Mouse (Mus musculus) midbrain, embryonic 11.5 days (tissue): Measurements from ENCODE around the gene S100a2. TPM values are rescaled to one million over a fixed set of nuclear protein-coding genes. Genes with fewer than 3 reads are reported as not detected.

ENCODE experiments used
- ATAC-seq: fragments of 200-750 bp; cut with Nextera tagmentation; 2 replicates; pipeline ENCODE4 v1.8.0; 2017; ENCODE audit warnings: moderate TSS enrichment, moderate library complexity; ENCODE audit not compliant: low FRiP score
- DNase-seq: peaks from one replicate; pipeline ENCODE4 v3.0.0; 2015; ENCODE audit warnings: low spot score; ENCODE audit errors: missing footprints
- H3K27ac ChIP-seq: fragments of 300-500 bp; sonication (generic); 2 replicates; pipeline ENCODE4 v1.5.1; 2014; ENCODE audit warnings: low read depth, low read length
- H3K27me3 ChIP-seq: fragments of 300-500 bp; sonication (generic); 2 replicates; pipeline ENCODE4 v1.6.1; 2014; ENCODE audit warnings: mild to moderate bottlenecking, low read length, moderate library complexity, mixed read lengths; ENCODE audit not compliant: control insufficient read depth, insufficient read depth
- H3K36me3 ChIP-seq: fragments of 300-500 bp; sonication (generic); 2 replicates; pipeline ENCODE4 v1.6.1; 2014; ENCODE audit warnings: mild to moderate bottlenecking, low read length, moderate library complexity, mixed read lengths; ENCODE audit not compliant: control insufficient read depth, insufficient read depth
- H3K4me1 ChIP-seq: fragments of 300-500 bp; sonication (generic); 2 replicates; pipeline ENCODE4 v1.6.1; 2014; ENCODE audit warnings: low read length; ENCODE audit not compliant: control insufficient read depth, insufficient read depth
- H3K4me2 ChIP-seq: fragments of 300-500 bp; sonication (generic); 2 replicates; pipeline ENCODE4 v1.6.1; 2014; ENCODE audit warnings: mild to moderate bottlenecking, moderate library complexity
- H3K4me3 ChIP-seq: fragments of 300-500 bp; sonication (generic); 2 replicates; pipeline ENCODE4 v1.5.1; 2014; ENCODE audit warnings: low read depth, low read length
- H3K9ac ChIP-seq: fragments of 300-500 bp; sonication (generic); 2 replicates; pipeline ENCODE4 v1.6.1; 2014; ENCODE audit warnings: low read length
- H3K9me3 ChIP-seq: fragments of 300-500 bp; sonication (generic); 2 replicates; pipeline ENCODE4 v1.6.1; 2016; ENCODE audit warnings: low read length; ENCODE audit not compliant: control insufficient read depth
- WGBS: fragments of 180-500 bp; shearing (Covaris S2); extraction: QIAGEN DNeasy Blood & Tissue Kit; methylation state at CpG from one replicate; pipeline ENCODE4 v1.1.7; 2014; 5-methylcytosine and 5-hydroxymethylcytosine counted together
- polyA plus RNA-seq: library from polyadenylated mRNA; unstranded; fragments of >200 nt; fragmentation: Nextera tagmentation; extraction: Ambion mirVana; gene quantifications from 2 replicates; pipeline ENCODE4 v1.2.1, GENCODE M21; 2014

S100a2 gene
- not detected in 2 replicates for polyA plus RNA-seq

GRCm38 (mm10) chr3:90589947-90590346 is at the start of gene S100a2:
Gene S100a2, plus strand, starts transcription at chr3:90590247.
- WGBS: 83% methylated on average over 8 of the region's 8 CpGs
- DNase-seq (no peak), ATAC-seq (no peak)
- no peak within 1 kb of the TSS for H3K27ac ChIP-seq
- no peak within 1 kb of the TSS for H3K9ac ChIP-seq
- no peaks in the 10 kb centered on the region for H3K27me3 ChIP-seq
- no peaks in the 10 kb centered on the region for H3K9me3 ChIP-seq
- no peaks in the 10 kb centered on the region for H3K36me3 ChIP-seq
- H3K4me3 ChIP-seq: no peak within 1 kb of the TSS
- H3K4me2 ChIP-seq: no peak within 1 kb of the TSS
- H3K4me1 ChIP-seq: no peaks in the 10 kb centered on the region

- no peak overlapping the region for H3K4me2 ChIP-seq
- peak; percentile 86 for DNase-seq
- H3K27ac ChIP-seq: no peak overlapping the region
- no peaks in the 10 kb centered on the region for H3K36me3 ChIP-seq
- ATAC-seq: peak; percentile 71
- H3K4me1 ChIP-seq: peaks cover 5% of the 10 kb centered on the region; the same call in 1 of the 2 replicates
- no peaks in the 10 kb centered on the region for H3K27me3 ChIP-seq
- 36% methylated on average over 4 of the region's 4 CpGs for WGBS
- H3K4me3 ChIP-seq: no peak overlapping the region
- no peaks in the 10 kb centered on the region for H3K9me3 ChIP-seq
- peak overlapping the region; percentile 30; the same call in 1 of the 2 replicates for H3K9ac ChIP-seq
Observed at GRCm38 (mm10) chr3:90540904-90541303, 49.1 kb upstream of the S100a2 start.

- no peak overlapping the region for H3K27ac ChIP-seq
- no peaks in the 10 kb centered on the region for H3K9me3 ChIP-seq
- H3K9ac ChIP-seq: no peak overlapping the region
- H3K36me3 ChIP-seq: no peaks in the 10 kb centered on the region
- H3K4me2 ChIP-seq: no peak overlapping the region
- no peaks in the 10 kb centered on the region for H3K27me3 ChIP-seq
- H3K4me3 ChIP-seq: no peak overlapping the region
- no peak for ATAC-seq
- 63% methylated on average over 5 of the region's 5 CpGs for WGBS
- H3K4me1 ChIP-seq: no peaks in the 10 kb centered on the region
- no peak for DNase-seq
Observed at GRCm38 (mm10) chr3:90549676-90550420, 40.2 kb upstream of the S100a2 start.

GRCm38 (mm10) chr3:90550421-90550790 is 39.6 kb upstream of the S100a2 start:
- Histone ChIP-seq H3K4me2 (no peak overlapping the region), H3K4me3 (no peak overlapping the region), H3K27me3 (no peaks in the 10 kb centered on the region), H3K9ac (no peak overlapping the region), H3K36me3 (no peaks in the 10 kb centered on the region), H3K4me1 (no peaks in the 10 kb centered on the region), H3K9me3 (no peaks in the 10 kb centered on the region), H3K27ac (no peak overlapping the region)
- ATAC-seq: no peak
- no peak for DNase-seq
- WGBS: 89% methylated on average over 2 of the region's 2 CpGs

- H3K27me3 ChIP-seq: no peaks in the 10 kb centered on the region
- no peaks in the 10 kb centered on the region for H3K9me3 ChIP-seq
- no peak for ATAC-seq
- no peak overlapping the region for H3K4me3 ChIP-seq
- no peaks in the 10 kb centered on the region for H3K4me1 ChIP-seq
- WGBS: 72% methylated on average over 2 of the region's 2 CpGs
- no peak overlapping the region for H3K9ac ChIP-seq
- no peaks in the 10 kb centered on the region for H3K36me3 ChIP-seq
- no peak for DNase-seq
- H3K4me2 ChIP-seq: no peak overlapping the region
- no peak overlapping the region for H3K27ac ChIP-seq
Observed at GRCm38 (mm10) chr3:90552231-90552630, 37.8 kb upstream of the S100a2 start.

- WGBS: 51% methylated on average over 5 of the region's 5 CpGs
- no peaks in the 10 kb centered on the region for H3K27me3 ChIP-seq
- H3K27ac ChIP-seq: no peak overlapping the region
- ATAC-seq (peak; percentile 79), DNase-seq (no peak)
- no peak overlapping the region for H3K4me3 ChIP-seq
- no peaks in the 10 kb centered on the region for H3K4me1 ChIP-seq
- H3K4me2 ChIP-seq: no peak overlapping the region
- H3K9me3 ChIP-seq: no peaks in the 10 kb centered on the region
- H3K9ac ChIP-seq: no peak overlapping the region
- no peaks in the 10 kb centered on the region for H3K36me3 ChIP-seq
Observed at GRCm38 (mm10) chr3:90555954-90556353, 34.1 kb upstream of the S100a2 start.

- no peak within 1 kb of the TSS for H3K4me2 ChIP-seq
- WGBS: 84% methylated on average over 6 of the region's 6 CpGs
- H3K4me1 ChIP-seq: no peaks in the 10 kb centered on the region
- H3K9me3 ChIP-seq: no peaks in the 10 kb centered on the region
- H3K4me3 ChIP-seq: no peak within 1 kb of the TSS
- H3K36me3 ChIP-seq: no peaks in the 10 kb centered on the region
- H3K27me3 ChIP-seq: no peaks in the 10 kb centered on the region
- H3K27ac ChIP-seq: no peak within 1 kb of the TSS
- no peak within 1 kb of the TSS for H3K9ac ChIP-seq
- ATAC-seq: no peak
- no peak for DNase-seq
Observed at GRCm38 (mm10) chr3:90560008-90560628, 29.9 kb upstream of the S100a2 start, which contains the start of gene S100a3. Gene S100a3, plus strand, starts transcription at chr3:90560578.

GRCm38 (mm10) chr3:90574691-90575090 is 15.4 kb upstream of the S100a2 start:
- no peak for ATAC-seq
- Histone ChIP-seq H3K4me2 (no peak overlapping the region), H3K9me3 (no peaks in the 10 kb centered on the region), H3K4me1 (no peaks in the 10 kb centered on the region), H3K27me3 (no peaks in the 10 kb centered on the region), H3K4me3 (no peak overlapping the region), H3K27ac (no peak overlapping the region), H3K9ac (no peak overlapping the region), H3K36me3 (no peaks in the 10 kb centered on the region)
- 74% methylated on average over 5 of the region's 5 CpGs for WGBS
- DNase-seq: no peak

- Histone ChIP-seq H3K9ac (no peak overlapping the region), H3K27me3 (no peaks in the 10 kb centered on the region), H3K4me1 (no peaks in the 10 kb centered on the region), H3K4me3 (no peak overlapping the region), H3K36me3 (no peaks in the 10 kb centered on the region), H3K27ac (no peak overlapping the region), H3K9me3 (no peaks in the 10 kb centered on the region), H3K4me2 (no peak overlapping the region)
- 90% methylated on average over 3 of the region's 3 CpGs for WGBS
- ATAC-seq (no peak), DNase-seq (no peak)
Observed at GRCm38 (mm10) chr3:90575320-90575719, 14.7 kb upstream of the S100a2 start.
